Mouse (Mus musculus) neural tube, embryonic 12.5 days (tissue): ENCODE data around the gene Trpv2. TPM values are rescaled to one million over a fixed set of nuclear protein-coding genes. Genes with fewer than 3 reads are reported as not detected.

Experiments
- ATAC-seq: fragments of 200-750 bp; cut with Nextera tagmentation; 2 replicates; pipeline ENCODE4 v1.8.0; 2017; ENCODE audit warnings: low read depth, mild to moderate bottlenecking, moderate TSS enrichment, moderate library complexity; ENCODE audit not compliant: low FRiP score
- H3K27ac ChIP-seq: fragments of 300-500 bp; sonication (generic); 2 replicates; pipeline ENCODE4 v1.5.1; 2016
- H3K27me3 ChIP-seq: fragments of 300-500 bp; sonication (generic); replicated peaks from 2 replicates; pipeline ENCODE4 v1.6.1; 2016; ENCODE audit warnings: mild to moderate bottlenecking
- H3K36me3 ChIP-seq: fragments of 300-500 bp; sonication (generic); 2 replicates; pipeline ENCODE4 v1.6.1; 2016; ENCODE audit warnings: mild to moderate bottlenecking
- H3K4me1 ChIP-seq: fragments of 300-500 bp; sonication (generic); 2 replicates; pipeline ENCODE4 v1.6.1; 2016
- H3K4me2 ChIP-seq: fragments of 300-500 bp; sonication (generic); replicated peaks from 2 replicates; pipeline ENCODE4 v1.6.1; 2016; ENCODE audit warnings: mild to moderate bottlenecking
- H3K4me3 ChIP-seq: fragments of 300-500 bp; sonication (generic); 2 replicates; pipeline ENCODE4 v1.5.1; 2016
- H3K9ac ChIP-seq: fragments of 300-500 bp; sonication (generic); 2 replicates; pipeline ENCODE4 v1.6.1; 2016; ENCODE audit warnings: mild to moderate bottlenecking
- H3K9me3 ChIP-seq: fragments of 300-500 bp; sonication (generic); 2 replicates; pipeline ENCODE4 v1.6.1; 2016; ENCODE audit warnings: mild to moderate bottlenecking
- WGBS: fragments of 180-500 bp; shearing (Covaris S2); methylation state at CpG from one replicate; pipeline ENCODE4 v1.1.7; 2016; 5-methylcytosine and 5-hydroxymethylcytosine counted together
- polyA plus RNA-seq: library from polyadenylated mRNA; unstranded; fragments of >200 nt; fragmentation: Nextera tagmentation; extraction: Ambion mirVana; gene quantifications from 2 replicates; pipeline ENCODE4 v1.2.1, GENCODE M21; 2016

The Trpv2 gene
- polyA plus RNA-seq, 1 experiment from 2014 or later = 18.0 TPM

DNA sequence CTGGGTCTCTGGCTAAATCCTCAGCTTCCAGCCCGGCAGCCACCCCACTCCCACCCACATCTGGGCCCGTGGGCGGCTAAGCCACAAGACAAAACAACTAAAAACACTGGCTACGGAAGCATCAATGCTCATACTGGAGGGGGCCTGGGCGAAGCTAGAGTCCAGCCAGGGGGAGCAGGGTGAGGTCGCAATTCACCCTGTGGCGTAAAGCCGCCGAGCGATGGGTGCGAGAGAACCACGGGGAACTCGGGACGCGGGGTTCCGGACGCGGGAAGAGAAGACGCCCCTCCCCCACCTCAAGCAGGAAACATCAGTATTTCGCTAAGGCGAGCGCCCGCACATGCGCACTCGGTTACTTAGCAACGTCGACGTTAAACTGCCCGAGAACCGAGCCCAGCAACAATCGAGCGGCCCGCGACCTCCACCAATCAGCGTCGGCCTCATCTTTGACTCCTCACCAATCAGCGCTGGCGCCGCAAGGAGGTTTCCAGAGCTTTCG, 23.5 kb upstream of the Trpv2 start, which contains the start of gene Ubb:
TSS of gene Ubb (plus strand) at position 445 of the 499 bp plus-strand sequence.
- peak; percentile 96 for ATAC-seq
- peak within 1 kb of the TSS; percentile 97 for H3K27ac ChIP-seq
- peak within 1 kb of the TSS; percentile 82 for H3K4me2 ChIP-seq
- peak within 1 kb of the TSS; percentile 94 for H3K9ac ChIP-seq
- peak within 1 kb of the TSS; percentile 61 for H3K4me3 ChIP-seq
- H3K27me3 ChIP-seq = no peaks in the 10 kb centered on the region
- H3K9me3 ChIP-seq = no peaks in the 10 kb centered on the region
- H3K4me1 ChIP-seq = peaks cover 35% of the 10 kb centered on the region
- peaks cover 25% of the 10 kb centered on the region for H3K36me3 ChIP-seq
- under 1% methylated on average over 40 of the region's 40 CpGs for WGBS

DNA sequence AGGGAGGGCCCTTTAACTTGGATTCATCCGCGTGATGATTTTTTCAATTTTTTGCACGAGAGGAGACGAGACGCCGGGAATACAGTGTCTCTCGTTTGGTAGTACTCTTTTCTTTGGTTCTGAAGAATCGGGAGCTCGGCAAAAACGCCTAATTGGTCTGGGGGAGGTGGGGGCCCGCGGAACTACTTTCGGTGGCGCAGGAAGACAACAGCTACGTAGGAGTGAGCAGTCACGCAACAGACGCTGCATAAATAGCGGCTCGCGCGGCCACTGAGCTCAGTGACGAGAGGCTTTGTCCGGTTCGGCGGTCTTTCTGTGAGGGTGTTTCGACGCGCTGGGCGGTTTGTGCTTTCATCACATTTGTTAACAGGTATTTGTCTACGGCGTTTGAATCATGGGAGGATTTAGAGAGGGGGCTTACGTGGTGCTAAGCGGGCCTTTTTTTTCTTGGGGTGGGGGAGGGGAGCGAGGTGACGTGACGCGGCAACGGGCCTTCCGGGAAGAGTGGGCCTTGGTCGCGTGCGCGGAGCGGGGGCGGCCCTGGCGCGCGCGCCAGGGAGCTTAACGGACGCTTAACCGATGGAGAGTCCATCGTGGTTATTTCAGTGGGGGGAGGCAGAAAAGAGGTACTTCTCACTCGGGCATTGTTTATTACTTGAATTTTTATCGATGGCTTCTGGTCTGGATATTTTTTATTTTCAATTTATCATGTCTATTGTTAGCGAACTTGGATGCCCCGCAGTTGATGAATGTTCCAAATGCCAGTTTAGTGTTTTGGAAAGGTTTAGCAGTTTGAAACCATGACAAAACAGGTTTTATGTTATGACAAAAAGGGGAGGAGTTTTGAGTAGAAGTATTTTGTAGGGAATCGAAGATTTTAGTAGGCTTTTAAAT, 22.8 kb upstream of the Trpv2 start:
- peaks cover 25% of the 10 kb centered on the region for H3K36me3 ChIP-seq
- ATAC-seq = peak; percentile 89
- peak overlapping the region; percentile 82 for H3K9ac ChIP-seq
- H3K4me3 ChIP-seq = peak overlapping the region; percentile 61
- peaks cover 35% of the 10 kb centered on the region for H3K4me1 ChIP-seq
- H3K9me3 ChIP-seq = no peaks in the 10 kb centered on the region
- peak overlapping the region; percentile 82 for H3K4me2 ChIP-seq
- H3K27ac ChIP-seq = peak overlapping the region; percentile 68
- under 1% methylated on average over 58 of the region's 58 CpGs for WGBS
- no peaks in the 10 kb centered on the region for H3K27me3 ChIP-seq

DNA sequence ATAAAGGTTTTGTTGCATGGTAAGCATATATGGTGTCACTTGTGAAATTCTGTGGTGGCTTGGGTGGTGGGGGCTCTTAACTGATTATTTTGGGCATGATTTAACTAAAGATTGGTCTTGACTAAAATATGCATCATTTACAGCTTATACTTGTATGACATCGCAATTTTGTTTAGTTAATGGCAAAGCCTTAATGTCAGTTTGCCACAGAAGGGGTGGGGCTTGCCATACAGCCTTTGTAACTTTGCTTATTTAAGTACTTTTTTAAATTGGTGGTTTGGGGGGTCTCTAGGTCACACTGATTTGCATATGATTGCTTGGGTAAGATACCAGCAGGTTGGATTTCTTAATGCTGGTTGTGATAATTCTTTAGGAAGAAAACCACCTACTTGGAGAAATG, 21.1 kb upstream of the Trpv2 start:
- H3K27ac ChIP-seq = no peak overlapping the region
- H3K27me3 ChIP-seq = no peaks in the 10 kb centered on the region
- peaks cover 35% of the 10 kb centered on the region for H3K4me1 ChIP-seq
- 51% methylated on average over 1 of the region's 1 CpGs for WGBS
- no peak for ATAC-seq
- H3K4me2 ChIP-seq = peak overlapping the region; percentile 97
- peak overlapping the region; percentile 46 for H3K4me3 ChIP-seq
- H3K36me3 ChIP-seq = peaks cover 25% of the 10 kb centered on the region
- no peaks in the 10 kb centered on the region for H3K9me3 ChIP-seq
- peak overlapping the region; percentile 54 for H3K9ac ChIP-seq

DNA sequence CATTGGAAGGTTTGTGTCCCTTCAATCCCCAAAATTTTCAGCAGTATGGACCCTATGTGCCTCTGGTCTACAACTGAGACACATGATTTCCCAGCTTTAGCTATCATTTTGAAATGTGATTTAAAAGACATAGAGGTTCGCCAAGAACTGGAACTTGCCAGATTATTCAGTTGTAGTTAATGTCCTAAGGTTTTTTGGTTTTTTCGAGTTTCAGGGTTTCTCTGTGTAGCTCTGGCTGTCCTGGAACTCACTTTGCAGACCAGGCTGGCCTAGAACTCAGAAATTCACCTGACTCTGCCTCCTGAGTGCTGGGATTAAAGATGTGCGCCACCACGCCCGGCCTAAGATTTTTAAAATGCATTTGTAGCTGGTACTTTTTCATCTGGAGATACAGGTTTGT, 20.7 kb upstream of the Trpv2 start:
- H3K27ac ChIP-seq = no peak overlapping the region
- no peaks in the 10 kb centered on the region for H3K27me3 ChIP-seq
- H3K36me3 ChIP-seq = peaks cover 25% of the 10 kb centered on the region
- H3K4me2 ChIP-seq = peak overlapping the region; percentile 97
- no peaks in the 10 kb centered on the region for H3K9me3 ChIP-seq
- peaks cover 35% of the 10 kb centered on the region for H3K4me1 ChIP-seq
- 88% methylated on average over 5 of the region's 5 CpGs for WGBS
- H3K4me3 ChIP-seq = peak overlapping the region; percentile 46
- peak overlapping the region; percentile 54 for H3K9ac ChIP-seq
- ATAC-seq = no peak

DNA sequence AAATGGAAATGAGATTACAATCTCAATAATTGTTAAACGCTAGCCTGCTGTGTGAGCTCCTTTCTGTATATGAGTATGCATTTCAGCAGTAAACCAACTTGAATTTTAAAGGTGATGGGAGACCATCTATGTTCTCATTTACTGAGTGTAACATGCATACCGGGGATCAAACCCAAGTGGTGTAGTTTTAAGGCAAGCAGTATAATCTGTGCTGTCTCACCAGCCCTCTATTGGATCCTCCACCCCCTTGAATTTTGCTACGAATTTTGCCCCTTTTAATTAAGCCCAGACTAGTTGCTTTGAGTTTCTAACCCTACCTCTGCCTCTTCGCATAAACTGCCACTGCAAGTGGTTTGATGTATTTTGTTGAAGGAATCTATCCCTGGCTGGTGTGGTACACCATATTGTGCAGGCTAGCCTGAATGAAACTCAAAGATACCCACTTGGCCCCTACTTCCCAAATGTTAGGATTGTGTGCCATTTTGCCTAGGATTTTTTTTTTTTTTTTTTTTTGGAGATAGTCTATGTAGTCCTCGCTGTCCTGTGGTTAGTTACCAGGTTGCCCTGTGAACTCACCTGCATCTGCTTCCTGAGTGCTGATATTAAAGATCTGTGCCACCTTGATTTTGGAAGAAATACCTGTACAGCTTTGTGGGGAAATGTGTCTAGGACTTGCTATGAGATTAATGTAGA, 20.0 kb upstream of the Trpv2 start:
- WGBS = 82% methylated on average over 5 of the region's 5 CpGs
- peak overlapping the region; percentile 46 for H3K4me3 ChIP-seq
- peak overlapping the region; percentile 54 for H3K9ac ChIP-seq
- peak overlapping the region; percentile 97 for H3K4me2 ChIP-seq
- peaks cover 25% of the 10 kb centered on the region for H3K36me3 ChIP-seq
- no peaks in the 10 kb centered on the region for H3K9me3 ChIP-seq
- peaks cover 32% of the 10 kb centered on the region for H3K4me1 ChIP-seq
- no peak for ATAC-seq
- no peak overlapping the region for H3K27ac ChIP-seq
- no peaks in the 10 kb centered on the region for H3K27me3 ChIP-seq

DNA sequence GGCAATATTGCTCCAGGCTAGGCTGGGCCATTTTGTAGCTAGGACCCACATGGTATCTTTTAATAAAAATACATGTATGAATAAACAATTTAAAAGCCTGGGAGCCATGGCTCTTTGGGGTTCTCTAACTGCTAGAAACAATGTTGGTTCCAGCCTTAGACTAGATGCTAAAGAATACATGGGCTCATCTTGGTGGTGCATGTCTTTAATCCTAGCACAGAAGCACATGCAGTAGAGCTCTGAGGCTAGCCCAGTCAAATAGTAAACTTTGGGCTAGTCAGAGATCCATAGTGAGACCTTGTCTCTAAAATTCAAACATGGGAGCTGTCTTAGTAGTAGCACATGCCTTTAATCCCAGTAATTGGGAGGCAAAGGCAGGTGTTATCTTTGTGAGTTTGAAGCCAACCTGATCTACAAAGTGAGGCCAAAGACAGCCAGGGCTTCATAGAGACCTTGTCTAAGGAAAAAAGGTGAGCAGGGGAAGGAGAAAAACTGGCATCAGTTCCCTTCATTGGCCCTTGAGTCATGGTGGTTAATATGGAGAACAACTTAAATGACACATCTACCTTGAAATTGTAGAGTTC, 19.3 kb upstream of the Trpv2 start:
- no peak overlapping the region for H3K9ac ChIP-seq
- H3K36me3 ChIP-seq = peaks cover 25% of the 10 kb centered on the region
- H3K27me3 ChIP-seq = no peaks in the 10 kb centered on the region
- H3K4me2 ChIP-seq = peak overlapping the region; percentile 97
- peaks cover 26% of the 10 kb centered on the region for H3K4me1 ChIP-seq
- no peak overlapping the region for H3K4me3 ChIP-seq
- ATAC-seq = no peak
- no peak overlapping the region for H3K27ac ChIP-seq
- no peaks in the 10 kb centered on the region for H3K9me3 ChIP-seq

DNA sequence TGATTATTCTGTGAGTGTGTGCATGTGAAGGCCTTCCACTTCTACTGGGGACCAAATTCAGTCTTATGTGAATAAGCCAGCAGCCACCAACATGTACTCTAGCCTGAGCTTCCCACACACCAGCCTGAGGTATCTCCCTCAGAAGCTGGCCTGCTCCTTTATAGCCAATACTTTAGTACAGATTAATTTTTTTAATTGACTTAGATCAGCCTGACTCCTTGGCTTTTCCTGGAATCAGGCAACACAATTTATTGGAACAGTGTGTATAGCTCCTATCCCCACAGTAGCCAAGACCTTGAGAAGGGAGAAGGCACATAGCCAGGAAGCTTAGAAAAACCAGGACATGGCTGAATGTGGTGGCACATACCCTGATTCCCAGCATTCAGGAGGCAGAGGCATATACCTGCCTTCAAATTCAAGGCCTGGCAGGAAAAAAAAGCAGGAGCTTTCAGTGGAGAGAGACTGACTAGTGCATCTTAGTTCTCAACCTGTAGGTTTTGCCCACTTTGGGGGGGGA, 18.3 kb upstream of the Trpv2 start:
- Histone ChIP-seq H3K27me3 (no peaks in the 10 kb centered on the region), H3K9me3 (no peaks in the 10 kb centered on the region), H3K36me3 (peaks cover 25% of the 10 kb centered on the region), H3K4me1 (peaks cover 26% of the 10 kb centered on the region), H3K27ac (no peak overlapping the region), H3K4me2 (peak overlapping the region; percentile 97; the same call in 1 of the 2 replicates), H3K4me3 (no peak overlapping the region), H3K9ac (no peak overlapping the region)
- no peak for ATAC-seq

DNA sequence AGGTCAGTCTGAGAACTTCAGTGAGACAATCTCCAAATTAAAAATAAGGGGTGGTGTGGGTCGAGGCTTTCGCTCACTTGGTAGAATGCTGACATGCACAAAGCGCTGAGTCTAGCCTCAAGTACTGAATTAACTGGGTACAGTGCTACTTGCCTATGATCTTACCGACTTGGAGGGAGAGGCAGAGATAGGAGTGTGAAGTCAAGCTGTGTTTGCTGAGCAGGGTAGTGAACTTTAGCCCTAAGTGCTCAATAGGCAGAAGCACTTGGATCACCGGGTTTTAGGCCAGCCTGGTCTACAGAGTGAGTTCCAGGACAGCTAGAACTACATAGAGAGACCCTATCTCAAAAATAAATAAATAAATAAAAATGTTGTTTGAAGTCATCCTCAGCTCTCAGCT, 17.1 kb upstream of the Trpv2 start:
- H3K36me3 ChIP-seq = peaks cover 25% of the 10 kb centered on the region
- H3K27ac ChIP-seq = no peak overlapping the region
- no peaks in the 10 kb centered on the region for H3K9me3 ChIP-seq
- no peaks in the 10 kb centered on the region for H3K27me3 ChIP-seq
- H3K9ac ChIP-seq = no peak overlapping the region
- no peak for ATAC-seq
- H3K4me2 ChIP-seq = no peak overlapping the region
- H3K4me1 ChIP-seq = peaks cover 26% of the 10 kb centered on the region
- no peak overlapping the region for H3K4me3 ChIP-seq
- WGBS = 74% methylated on average over 5 of the region's 5 CpGs

DNA sequence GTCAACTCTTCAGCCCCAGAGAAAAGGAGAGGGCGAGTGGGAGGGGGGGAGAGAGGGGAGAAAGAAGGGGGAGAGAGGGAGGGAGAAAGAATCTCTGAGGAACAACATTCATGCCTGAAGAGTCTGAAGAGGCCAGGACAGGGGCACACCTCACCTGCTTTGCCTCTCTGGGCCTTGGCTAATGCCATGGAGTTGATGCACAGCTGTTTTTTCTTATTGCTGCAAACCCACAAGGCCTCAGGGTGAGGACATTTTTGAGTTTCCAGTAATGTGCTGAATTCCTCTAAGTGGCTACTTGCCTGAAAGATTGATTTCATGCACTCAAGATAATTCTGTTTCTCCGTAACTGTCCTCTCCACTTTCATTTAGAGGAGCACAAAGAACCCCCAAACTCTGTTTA, 16.1 kb upstream of the Trpv2 start:
- H3K4me2 ChIP-seq = no peak overlapping the region
- no peak overlapping the region for H3K9ac ChIP-seq
- H3K9me3 ChIP-seq = no peaks in the 10 kb centered on the region
- no peaks in the 10 kb centered on the region for H3K27me3 ChIP-seq
- WGBS = 71% methylated on average over 2 of the region's 2 CpGs
- peaks cover 26% of the 10 kb centered on the region for H3K4me1 ChIP-seq
- no peak overlapping the region for H3K4me3 ChIP-seq
- H3K36me3 ChIP-seq = peaks cover 23% of the 10 kb centered on the region
- ATAC-seq = no peak
- H3K27ac ChIP-seq = no peak overlapping the region

DNA sequence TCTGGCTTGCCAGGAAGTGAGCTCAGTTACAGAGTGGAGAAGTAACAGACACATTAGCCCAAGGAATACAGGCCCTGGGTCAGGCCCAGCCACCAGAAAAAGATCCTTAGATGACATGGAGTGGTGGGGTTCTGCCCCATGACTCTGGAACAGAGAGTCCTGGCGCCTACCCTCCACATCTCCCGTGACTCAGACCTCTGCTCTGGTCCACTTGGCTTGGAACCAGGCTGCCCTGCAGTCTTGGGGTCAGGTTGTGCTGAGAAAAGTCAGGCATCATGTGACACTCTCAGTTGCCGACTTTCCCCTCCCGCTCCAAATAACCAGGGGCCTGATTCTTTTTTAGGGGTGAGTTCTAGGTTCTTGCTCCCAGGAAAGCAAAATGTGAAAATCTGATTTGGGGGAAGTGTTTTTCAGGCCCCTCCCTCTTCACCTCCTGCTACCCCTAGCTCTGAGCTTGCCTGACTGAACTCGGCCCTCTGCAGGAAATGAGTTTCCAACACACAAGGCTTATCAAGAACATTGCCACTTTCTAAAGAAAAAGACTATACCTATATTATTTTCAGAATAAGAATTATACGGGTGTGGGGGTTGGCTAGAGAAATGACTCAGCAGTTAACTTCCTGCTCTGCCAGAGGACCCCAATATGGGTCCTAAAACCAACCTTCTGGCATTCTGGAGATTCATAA, 15.2 kb upstream of the Trpv2 start:
- peaks cover 16% of the 10 kb centered on the region for H3K4me1 ChIP-seq
- WGBS = 66% methylated on average over 6 of the region's 6 CpGs
- H3K9ac ChIP-seq = no peak overlapping the region
- no peak overlapping the region for H3K27ac ChIP-seq
- H3K27me3 ChIP-seq = no peaks in the 10 kb centered on the region
- H3K9me3 ChIP-seq = no peaks in the 10 kb centered on the region
- H3K4me3 ChIP-seq = no peak overlapping the region
- H3K36me3 ChIP-seq = peaks cover 13% of the 10 kb centered on the region; the same call in 1 of the 2 replicates
- H3K4me2 ChIP-seq = no peak overlapping the region
- ATAC-seq = no peak

DNA sequence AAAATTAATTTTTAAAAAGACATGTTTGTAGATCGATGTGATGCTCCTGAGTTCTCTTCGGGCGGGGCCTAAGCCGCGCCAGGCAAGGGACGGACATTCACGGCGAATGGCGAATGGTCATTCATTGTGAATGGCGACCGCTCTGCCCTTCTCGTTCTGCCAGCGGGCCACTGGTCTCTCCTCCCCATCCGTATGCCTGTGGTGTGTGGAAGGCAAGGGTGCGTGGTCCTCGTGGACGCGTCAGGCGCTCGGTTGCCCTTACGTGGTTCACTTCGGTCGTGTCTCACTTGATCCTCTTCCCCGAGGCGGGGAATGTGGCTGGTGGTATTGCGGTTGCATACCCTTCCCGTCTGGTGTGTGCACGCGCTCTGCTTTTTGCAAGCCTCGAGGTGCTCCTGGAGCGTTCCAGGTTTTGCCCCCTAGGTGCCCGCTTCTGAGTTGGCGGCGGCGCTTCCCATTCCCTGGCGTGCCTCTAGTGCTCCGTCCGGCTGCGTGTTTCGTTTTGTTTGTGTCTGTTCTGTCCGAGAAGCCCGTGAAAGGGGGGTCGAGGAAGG, 13.7 kb upstream of the Trpv2 start:
- H3K27me3 ChIP-seq = no peaks in the 10 kb centered on the region
- 0 out of 2 replicates have a peak, but pooled peaks cover 2% of the 10 kb centered on the region for H3K4me1 ChIP-seq
- H3K36me3 ChIP-seq = peaks cover under 1% of the 10 kb centered on the region; the same call in 1 of the 2 replicates
- peak overlapping the region; percentile 35; the same call in 1 of the 2 replicates for H3K9ac ChIP-seq
- 29% methylated on average over 43 of the region's 43 CpGs for WGBS
- H3K27ac ChIP-seq = no peak overlapping the region
- H3K4me2 ChIP-seq = peak overlapping the region; percentile 62
- H3K9me3 ChIP-seq = no peaks in the 10 kb centered on the region
- peak overlapping the region; percentile 29 for H3K4me3 ChIP-seq
- ATAC-seq = no peak
